Mouse (Mus musculus) neural tube, embryonic 13.5 days (tissue): Measurements from ENCODE around the gene Mphosph6. TPM values are rescaled to one million over a fixed set of nuclear protein-coding genes. Genes with fewer than 3 reads are reported as not detected.

Experiments
- ATAC-seq: fragments of 200-750 bp; cut with Nextera tagmentation; 2 replicates; pipeline ENCODE4 v1.8.0; 2017; ENCODE audit warnings: low read depth, mild to moderate bottlenecking, moderate TSS enrichment, moderate library complexity
- H3K27ac ChIP-seq: fragments of 300-500 bp; sonication (generic); replicated peaks from 2 replicates; pipeline ENCODE4 v1.5.1; 2015; ENCODE audit warnings: moderate library complexity, mild to moderate bottlenecking, inconsistent platforms
- H3K27me3 ChIP-seq: fragments of 300-500 bp; sonication (generic); 2 replicates; pipeline ENCODE4 v1.6.1; 2015; ENCODE audit warnings: mild to moderate bottlenecking, inconsistent platforms
- H3K36me3 ChIP-seq: fragments of 300-500 bp; sonication (generic); 2 replicates; pipeline ENCODE4 v1.6.1; 2015; ENCODE audit warnings: mild to moderate bottlenecking, inconsistent platforms
- H3K4me1 ChIP-seq: fragments of 300-500 bp; sonication (generic); replicated peaks from 2 replicates; pipeline ENCODE4 v1.6.1; 2015; ENCODE audit warnings: inconsistent platforms
- H3K4me2 ChIP-seq: fragments of 300-500 bp; sonication (generic); 2 replicates; pipeline ENCODE4 v1.6.1; 2015; ENCODE audit warnings: inconsistent platforms, mild to moderate bottlenecking, moderate library complexity
- H3K4me3 ChIP-seq: fragments of 300-500 bp; sonication (generic); 2 replicates; pipeline ENCODE4 v1.5.1; 2015; ENCODE audit warnings: mild to moderate bottlenecking, inconsistent platforms
- H3K9ac ChIP-seq: fragments of 300-500 bp; sonication (generic); 2 replicates; pipeline ENCODE4 v1.6.1; 2015; ENCODE audit warnings: moderate library complexity, mild to moderate bottlenecking, inconsistent platforms
- H3K9me3 ChIP-seq: fragments of 300-500 bp; sonication (generic); 2 replicates; pipeline ENCODE4 v1.6.1; 2016; ENCODE audit warnings: inconsistent platforms
- WGBS: fragments of 180-500 bp; shearing (Covaris S2); methylation state at CpG from one replicate; pipeline ENCODE4 v1.1.7; 2015; 5-methylcytosine and 5-hydroxymethylcytosine counted together
- polyA plus RNA-seq: library from polyadenylated mRNA; unstranded; fragments of >200 nt; fragmentation: Nextera tagmentation; extraction: Ambion mirVana; gene quantifications from 2 replicates; pipeline ENCODE4 v1.2.1, GENCODE M21; 2015

Mphosph6 gene
- polyA plus RNA-seq, 1 experiment from 2014 or later: 43.5 TPM

DNA sequence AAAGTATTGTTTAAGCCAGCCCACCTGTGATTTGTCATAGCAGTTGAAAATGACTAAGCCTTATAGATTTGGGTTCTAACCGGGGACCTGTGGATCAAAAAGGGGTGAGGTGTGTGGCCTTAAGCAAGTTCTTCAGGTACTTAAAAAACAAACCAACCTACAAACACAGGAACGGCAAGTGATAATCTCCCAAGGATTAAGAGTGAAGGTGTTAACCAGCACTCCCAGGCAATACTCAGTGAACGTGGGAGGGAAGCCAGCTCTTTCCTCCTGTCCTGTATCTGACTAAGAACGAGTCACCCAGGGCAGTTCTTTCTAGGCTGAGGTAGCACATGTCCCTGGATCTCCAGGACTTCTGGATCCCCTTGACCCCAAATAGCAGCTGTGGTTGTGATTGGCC is 37.1 kb downstream of the Mphosph6 start:
- Histone ChIP-seq H3K27ac (no peak overlapping the region), H3K4me1 (no peaks in the 10 kb centered on the region), H3K36me3 (no peaks in the 10 kb centered on the region), H3K4me2 (no peak overlapping the region), H3K9ac (no peak overlapping the region), H3K9me3 (no peaks in the 10 kb centered on the region), H3K27me3 (no peaks in the 10 kb centered on the region), H3K4me3 (no peak overlapping the region)
- no peak for ATAC-seq
- 85% methylated on average over 4 of the region's 4 CpGs for WGBS

DNA sequence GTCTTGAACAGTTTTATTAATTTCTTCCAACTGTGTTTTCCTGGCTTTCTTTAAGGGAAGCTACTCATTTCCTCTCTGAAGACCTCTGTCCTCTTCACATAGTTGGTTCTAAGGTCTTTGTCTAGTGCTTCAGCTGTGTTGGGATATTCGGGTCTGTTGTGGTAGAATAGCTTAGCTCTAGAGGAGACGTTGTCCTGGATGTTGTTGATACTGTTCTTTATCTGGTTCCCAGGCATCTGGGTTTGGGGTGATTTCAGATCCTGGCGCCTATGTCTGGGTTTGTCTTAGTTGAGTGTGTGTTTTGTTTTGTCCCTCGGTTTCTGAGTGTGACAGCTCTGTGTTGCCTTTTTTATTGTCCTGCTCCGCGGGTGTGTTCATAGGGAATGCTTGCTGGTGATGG is 39.0 kb downstream of the Mphosph6 start:
- no peak for ATAC-seq
- no peaks in the 10 kb centered on the region for H3K9me3 ChIP-seq
- no peaks in the 10 kb centered on the region for H3K27me3 ChIP-seq
- no peaks in the 10 kb centered on the region for H3K4me1 ChIP-seq
- H3K27ac ChIP-seq: no peak overlapping the region
- no peaks in the 10 kb centered on the region for H3K36me3 ChIP-seq
- WGBS: 84% methylated on average over 6 of the region's 6 CpGs
- H3K4me3 ChIP-seq: no peak overlapping the region
- no peak overlapping the region for H3K4me2 ChIP-seq
- no peak overlapping the region for H3K9ac ChIP-seq

DNA sequence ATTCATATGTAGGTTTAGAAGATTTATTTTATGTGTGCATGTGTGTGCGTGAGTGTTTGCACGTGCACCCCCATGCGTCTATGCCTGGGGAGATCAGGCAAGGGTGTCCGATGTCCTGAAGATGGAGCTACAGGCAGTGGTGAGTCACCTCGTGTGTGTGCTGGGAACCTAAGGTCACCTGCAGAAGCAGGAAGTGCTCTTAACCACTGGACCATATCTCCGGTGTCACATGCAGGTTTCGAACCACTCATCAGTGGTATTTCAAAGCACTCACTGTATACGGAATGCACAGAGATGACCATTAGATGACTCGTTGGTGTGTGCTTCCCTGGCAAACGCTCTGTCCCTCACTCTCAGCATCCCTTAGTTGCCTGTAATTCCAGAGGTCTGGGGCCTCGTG is 43.8 kb downstream of the Mphosph6 start:
- H3K4me3 ChIP-seq: no peak overlapping the region
- 82% methylated on average over 11 of the region's 11 CpGs for WGBS
- no peaks in the 10 kb centered on the region for H3K27me3 ChIP-seq
- no peaks in the 10 kb centered on the region for H3K4me1 ChIP-seq
- no peak overlapping the region for H3K9ac ChIP-seq
- no peak overlapping the region for H3K27ac ChIP-seq
- H3K9me3 ChIP-seq: no peaks in the 10 kb centered on the region
- H3K36me3 ChIP-seq: no peaks in the 10 kb centered on the region
- no peak for ATAC-seq
- H3K4me2 ChIP-seq: no peak overlapping the region

DNA sequence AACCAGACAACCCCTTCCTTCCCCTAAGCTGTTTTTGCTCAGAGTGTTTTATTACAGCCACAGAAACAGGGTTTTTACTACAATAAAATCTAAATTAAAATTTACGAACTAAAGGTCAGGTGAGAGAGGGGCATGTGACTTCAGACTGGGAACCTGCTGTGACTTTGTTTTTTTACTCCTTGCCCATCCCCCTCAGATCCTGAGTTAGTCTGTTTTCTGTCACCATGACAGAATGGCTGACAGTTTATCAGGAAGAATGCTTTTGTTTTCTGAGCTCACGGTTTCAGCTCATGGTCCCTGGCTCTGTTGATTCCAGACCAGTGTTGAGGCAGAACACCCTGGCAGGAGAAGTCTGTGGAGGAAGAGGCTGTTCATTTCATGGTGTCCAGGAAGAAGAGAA is 52.3 kb downstream of the Mphosph6 start:
- Histone ChIP-seq H3K27me3 (no peaks in the 10 kb centered on the region), H3K4me2 (no peak overlapping the region), H3K4me3 (no peak overlapping the region), H3K9ac (no peak overlapping the region), H3K36me3 (no peaks in the 10 kb centered on the region), H3K9me3 (no peaks in the 10 kb centered on the region), H3K27ac (no peak overlapping the region), H3K4me1 (no peaks in the 10 kb centered on the region)
- 52% methylated on average over 2 of the region's 2 CpGs for WGBS
- ATAC-seq: no peak

DNA sequence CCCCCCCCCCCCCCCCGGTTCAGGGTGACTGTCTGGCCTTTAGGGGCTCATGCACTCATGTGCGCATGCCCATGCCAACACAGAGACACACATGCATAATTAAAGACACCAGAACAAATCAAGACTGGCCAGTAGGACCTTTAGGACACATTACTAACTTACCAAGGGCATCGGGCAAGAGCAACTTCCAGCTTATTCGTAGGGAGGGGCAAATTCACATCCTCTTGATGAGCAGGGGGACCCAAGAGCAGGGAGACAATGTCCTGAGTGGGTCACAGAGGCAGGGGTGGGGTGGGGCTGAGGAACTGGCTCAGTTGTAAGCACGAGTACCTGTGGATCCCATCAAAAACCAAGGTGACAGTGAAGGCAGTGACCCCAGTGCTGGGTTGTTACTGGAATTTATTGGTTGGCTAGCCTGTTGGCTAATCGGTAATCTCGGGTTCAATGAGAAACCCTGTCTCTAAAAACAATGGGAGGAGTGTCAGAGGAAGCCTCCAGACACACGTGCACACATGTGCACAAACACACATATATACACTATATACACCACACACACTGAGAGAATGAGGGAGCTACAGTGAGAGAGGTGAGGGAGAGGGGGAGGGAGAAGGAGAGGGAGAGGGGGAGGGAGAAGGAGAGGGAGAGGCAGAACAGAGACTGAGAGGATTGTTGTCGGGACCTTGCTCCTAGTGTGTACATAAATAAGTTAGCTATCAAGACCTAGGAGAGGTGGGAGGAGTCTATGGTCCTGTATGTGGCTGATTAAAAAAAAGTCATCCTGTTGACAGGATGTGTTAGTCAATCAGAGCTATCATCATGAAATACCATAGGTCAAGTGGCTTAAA is 53.6 kb downstream of the Mphosph6 start:
- H3K4me2 ChIP-seq: no peak overlapping the region
- H3K9ac ChIP-seq: no peak overlapping the region
- no peak overlapping the region for H3K27ac ChIP-seq
- no peak overlapping the region for H3K4me3 ChIP-seq
- no peaks in the 10 kb centered on the region for H3K27me3 ChIP-seq
- H3K4me1 ChIP-seq: no peaks in the 10 kb centered on the region
- no peaks in the 10 kb centered on the region for H3K9me3 ChIP-seq
- no peak for ATAC-seq
- no peaks in the 10 kb centered on the region for H3K36me3 ChIP-seq
- WGBS: 81% methylated on average over 8 of the region's 9 CpGs

DNA sequence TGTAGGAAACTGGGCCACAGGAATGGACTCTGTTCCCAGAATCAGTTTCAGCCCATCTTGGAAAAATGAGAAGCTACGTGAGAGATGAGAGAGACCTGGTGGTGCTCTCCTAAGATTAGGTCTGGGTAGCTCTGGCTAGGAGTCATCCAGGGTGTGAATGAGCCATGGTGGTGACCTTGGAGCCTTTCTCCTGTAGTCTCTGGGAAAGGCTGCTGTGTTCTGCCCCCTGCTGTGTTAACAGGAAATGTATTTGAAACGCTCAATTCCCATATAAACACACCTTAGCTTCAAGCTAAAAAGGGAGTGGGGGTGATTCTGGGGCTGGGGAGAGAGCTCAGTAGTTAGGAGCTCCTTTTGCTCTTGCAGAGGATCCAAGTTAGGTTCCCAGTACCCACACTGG is 54.3 kb downstream of the Mphosph6 start:
- no peak for ATAC-seq
- 55% methylated on average over 2 of the region's 2 CpGs for WGBS

DNA sequence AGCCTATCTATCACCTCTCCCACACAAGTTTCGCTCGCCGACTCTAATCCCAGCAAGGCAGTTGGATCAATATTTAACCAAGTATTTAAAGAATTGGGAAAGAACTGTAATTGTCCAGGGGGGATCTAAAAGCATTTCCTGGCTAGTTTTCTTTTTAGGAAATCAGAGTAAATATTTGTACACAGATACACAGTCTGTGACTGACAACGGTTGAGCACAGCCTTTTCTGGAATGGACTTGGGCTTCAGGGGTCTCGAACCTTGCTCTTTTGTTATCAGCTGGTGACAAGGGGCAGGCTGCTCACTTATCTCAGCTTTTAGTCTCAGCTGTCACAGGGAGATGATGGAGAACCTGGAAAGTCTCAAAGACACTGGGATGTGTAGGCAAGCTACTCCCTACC is 55.1 kb downstream of the Mphosph6 start:
- 88% methylated on average over 5 of the region's 5 CpGs for whole genome bisulfite sequencing
- no peak for ATAC-seq
- Histone ChIP-seq H3K27ac (no peak overlapping the region), H3K4me1 (no peaks in the 10 kb centered on the region), H3K27me3 (no peaks in the 10 kb centered on the region), H3K4me2 (no peak overlapping the region), H3K36me3 (no peaks in the 10 kb centered on the region), H3K4me3 (no peak overlapping the region), H3K9ac (no peak overlapping the region), H3K9me3 (no peaks in the 10 kb centered on the region)

More for the DNA sequence above, 54.3 kb downstream of the Mphosph6 start:
- H3K4me2 ChIP-seq: no peak overlapping the region
- H3K9me3 ChIP-seq: no peaks in the 10 kb centered on the region
- H3K27me3 ChIP-seq: no peaks in the 10 kb centered on the region
- no peak overlapping the region for H3K4me3 ChIP-seq
- no peak overlapping the region for H3K9ac ChIP-seq
- H3K27ac ChIP-seq: no peak overlapping the region
- no peaks in the 10 kb centered on the region for H3K4me1 ChIP-seq
- H3K36me3 ChIP-seq: no peaks in the 10 kb centered on the region

DNA sequence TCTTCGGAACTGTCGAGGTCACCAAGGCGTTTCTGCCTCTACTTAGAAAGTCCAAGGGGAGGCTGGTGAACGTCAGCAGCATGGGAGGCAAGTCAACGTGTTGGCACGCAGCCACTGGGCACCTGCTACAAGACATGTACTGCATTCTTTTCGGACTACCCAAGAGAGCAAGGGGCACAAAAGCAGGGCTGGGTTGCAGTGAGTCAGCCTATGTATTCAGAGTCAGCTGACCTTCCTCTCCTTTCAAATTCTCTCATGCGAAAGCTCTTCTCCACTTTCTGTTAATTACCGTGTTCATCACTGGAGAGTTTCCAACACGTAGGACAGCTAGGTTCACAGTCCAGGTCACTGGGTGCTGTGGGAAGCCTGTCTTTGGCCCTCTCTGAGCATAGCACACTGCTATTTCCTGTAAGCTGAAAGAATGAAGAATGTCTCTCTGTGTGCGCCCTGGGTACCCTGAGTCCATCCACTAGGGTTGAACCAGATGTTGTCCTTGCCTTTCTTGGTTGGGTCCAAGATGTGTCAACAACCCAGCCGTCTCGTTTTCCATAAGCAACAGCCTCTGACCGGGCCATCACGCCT is 59.2 kb downstream of the Mphosph6 start:
- no peak overlapping the region for H3K27ac ChIP-seq
- no peaks in the 10 kb centered on the region for H3K9me3 ChIP-seq
- no peaks in the 10 kb centered on the region for H3K27me3 ChIP-seq
- no peak overlapping the region for H3K4me3 ChIP-seq
- no peak overlapping the region for H3K9ac ChIP-seq
- no peak; the same call in 1 of the 2 replicates for ATAC-seq
- H3K36me3 ChIP-seq: no peaks in the 10 kb centered on the region
- no peak overlapping the region for H3K4me2 ChIP-seq
- no peaks in the 10 kb centered on the region for H3K4me1 ChIP-seq
- 70% methylated on average over 15 of the region's 15 CpGs for WGBS

Other genes starting within 250 kb of the Mphosph6 start
- gene Sdr42e1, start 128.3 kb downstream of the Mphosph6 start, polyA plus RNA-seq: 1.2 and 1.4 TPM in 2 replicates
- gene Hsd17b2, start 100.0 kb downstream of the Mphosph6 start, polyA plus RNA-seq: 0.29 TPM in 1 of 2 replicates, not detected in the other